Mouse (Mus musculus) B cell, adult 62 days (primary cell): Measurements from ENCODE around the gene Dnah7c. TPM values are rescaled to one million over a fixed set of nuclear protein-coding genes. Genes with fewer than 3 reads are reported as not detected.

Experiments used
- total RNA-seq: library from RNA; stranded (reverse); gene quantifications from 4 replicates; pipeline ENCODE4 v1.2.4, GENCODE M21; 2023

Gene Dnah7c
- total RNA-seq: not detected in 4 replicates

GRCm38 (mm10) chr1:46425137-46425925, at the start of gene Dnah7c:
Gene Dnah7c (plus strand): TSS chr1:46425592.

